Mouse (Mus musculus): ENCODE results near the gene Os9.

DNA sequence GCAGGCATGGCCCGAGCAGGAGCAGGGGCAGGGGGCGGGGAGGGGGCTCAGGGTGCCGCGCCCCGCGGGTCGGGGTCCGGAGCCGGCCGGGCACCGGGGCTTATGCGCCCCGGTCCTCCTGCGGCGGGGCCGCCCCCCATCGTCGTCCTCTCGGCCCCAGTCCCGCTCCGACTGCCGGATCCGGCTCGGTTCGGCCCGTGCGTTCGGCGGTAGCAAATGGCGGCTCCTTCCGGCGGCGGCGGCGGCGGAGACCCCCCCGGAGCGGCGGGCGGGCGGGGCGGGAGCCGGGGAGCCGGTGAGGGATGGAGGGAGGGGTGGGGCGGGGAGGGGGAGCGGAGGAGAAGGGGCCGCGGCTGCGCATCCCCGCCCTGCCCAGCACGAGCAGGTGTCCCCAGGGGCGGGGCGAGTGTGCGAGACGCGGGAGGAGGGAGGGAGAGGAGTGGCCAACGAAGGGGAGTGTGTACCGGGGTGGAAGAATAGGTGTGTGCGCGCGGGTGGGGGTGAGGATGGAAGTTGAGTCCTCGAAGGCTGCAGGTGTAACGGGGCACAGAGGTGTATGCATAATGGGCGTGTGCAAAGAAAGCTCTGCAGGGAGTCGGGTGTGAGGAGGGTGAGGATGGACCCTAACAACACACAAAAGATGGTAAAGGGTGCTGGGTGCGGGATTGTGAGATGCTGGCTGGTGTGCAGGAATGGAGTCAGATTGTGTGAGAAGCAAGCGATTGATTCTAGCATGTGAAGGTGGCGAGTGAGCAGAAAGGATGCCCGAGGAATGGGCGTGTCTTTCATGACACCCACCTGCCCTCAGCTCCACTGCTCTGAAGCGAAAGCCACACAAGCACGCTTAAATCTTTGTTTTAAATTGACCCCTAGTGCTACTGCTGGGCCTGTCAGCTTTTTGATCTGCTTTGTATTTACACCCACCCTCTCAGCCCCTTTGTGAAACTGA, 60.7 kb downstream of the Os9 start, which contains the start of gene March9:
- TF ChIP-seq CTCF (conservative IDR thresholded peaks at IDR 0.05; ENCODE audit: insufficient read depth, insufficient read length, low read depth, low read length) (no peak), POLR2A (IDR thresholded peaks at IDR 0.05; ENCODE audit: low read depth, low read length) (no peak)
